Mouse (Mus musculus) limb, embryonic 14.5 days (tissue): Measurements from ENCODE around the gene Tram2. TPM values are rescaled to one million over a fixed set of nuclear protein-coding genes. Genes with fewer than 3 reads are reported as not detected.

Experiments used
- ATAC-seq: fragments of 200-750 bp; cut with Nextera tagmentation; 2 replicates; pipeline ENCODE4 v1.8.0; 2017; ENCODE audit warnings: low read depth, moderate number of reproducible peaks, moderate TSS enrichment; ENCODE audit not compliant: low FRiP score
- DNase-seq: peaks from one replicate; pipeline ENCODE4 v3.0.0-alpha.2; 2015; ENCODE audit warnings: low spot score
- H3K27ac ChIP-seq: fragments of 300-500 bp; sonication (generic); replicated peaks from 2 replicates; pipeline ENCODE4 v1.5.1; 2014; ENCODE audit warnings: low read depth, mild to moderate bottlenecking, low read length, moderate library complexity, mixed read lengths
- H3K27me3 ChIP-seq: fragments of 300-500 bp; sonication (generic); 2 replicates; pipeline ENCODE4 v1.6.1; 2014; ENCODE audit warnings: low read length, mixed read lengths; ENCODE audit not compliant: control insufficient read depth, insufficient read depth
- H3K36me3 ChIP-seq: fragments of 300-500 bp; sonication (generic); 2 replicates; pipeline ENCODE4 v1.6.1; 2014; ENCODE audit warnings: mild to moderate bottlenecking, low read length, moderate library complexity, mixed read lengths; ENCODE audit not compliant: control insufficient read depth, insufficient read depth
- H3K4me1 ChIP-seq: fragments of 300-500 bp; sonication (generic); 2 replicates; pipeline ENCODE4 v1.6.1; 2014; ENCODE audit warnings: antibody characterized with exemption, low read length, mixed read lengths; ENCODE audit not compliant: control insufficient read depth, insufficient read depth
- H3K4me2 ChIP-seq: fragments of 300-500 bp; sonication (generic); replicated peaks from 2 replicates; pipeline ENCODE4 v1.6.1; 2014; ENCODE audit warnings: low read depth, mild to moderate bottlenecking, low read length, moderate library complexity; ENCODE audit not compliant: severe bottlenecking
- H3K4me3 ChIP-seq: fragments of 300-500 bp; sonication (generic); replicated peaks from 2 replicates; pipeline ENCODE4 v1.5.1; 2014; ENCODE audit warnings: low read length
- H3K9ac ChIP-seq: fragments of 300-500 bp; sonication (generic); 2 replicates; pipeline ENCODE4 v1.6.1; 2014; ENCODE audit warnings: mild to moderate bottlenecking, low read depth, low read length, moderate library complexity; ENCODE audit not compliant: severe bottlenecking
- H3K9me3 ChIP-seq: fragments of 300-500 bp; sonication (generic); 2 replicates; pipeline ENCODE4 v1.6.1; 2016; ENCODE audit warnings: low read length; ENCODE audit not compliant: control insufficient read depth
- POLR2A ChIP-seq: fragments of 200-500 bp; IDR thresholded peaks from 2 replicates; pipeline ENCODE4 v1.8.0; 2012; ENCODE audit warnings: inconsistent platforms, mild to moderate bottlenecking, moderate library complexity, borderline replicate concordance; ENCODE audit not compliant: insufficient read depth, insufficient read length; ENCODE audit errors: extremely low read depth
- WGBS: fragments of 180-500 bp; shearing (Covaris S2); extraction: QIAGEN DNeasy Blood & Tissue Kit; methylation state at CpG from one replicate; pipeline ENCODE4 v1.1.7; 2014; 5-methylcytosine and 5-hydroxymethylcytosine counted together
- polyA plus RNA-seq, 2 experiments: library from polyadenylated mRNA; depleted of rRNA in 1 of 2; stranded (reverse) in 1 of 2; unstranded in 1 of 2; fragments of >200 nt; fragmentation: Nextera tagmentation in 1 of 2; extraction: Ambion mirVana in 1 of 2; gene quantifications; 2 replicates each; pipeline versions ENCODE4 v1.2.1 to v1.2.3; 2012 to 2014

Gene Tram2
- polyA plus RNA-seq, 2 experiments: 15.5 to 20.3 TPM

GRCm38 (mm10) chr1:21033065-21033791 is 45.8 kb downstream of the Tram2 start:
- no peak for DNase-seq
- 86% methylated on average over 11 of the region's 11 CpGs for WGBS
- Histone ChIP-seq H3K4me1 (no peaks in the 10 kb centered on the region), H3K27ac (no peak overlapping the region), H3K4me2 (no peak overlapping the region), H3K36me3 (peaks cover 20% of the 10 kb centered on the region; the same call in 1 of the 2 replicates), H3K9me3 (no peaks in the 10 kb centered on the region), H3K4me3 (no peak overlapping the region), H3K27me3 (no peaks in the 10 kb centered on the region), H3K9ac (no peak overlapping the region)
- ATAC-seq: no peak
- TF ChIP-seq POLR2A: no peak

GRCm38 (mm10) chr1:21031650-21032049 is 47.4 kb downstream of the Tram2 start:
- Histone ChIP-seq H3K9me3 (no peaks in the 10 kb centered on the region), H3K36me3 (peaks cover 11% of the 10 kb centered on the region; the same call in 1 of the 2 replicates), H3K9ac (no peak overlapping the region), H3K4me2 (no peak overlapping the region), H3K27ac (no peak overlapping the region), H3K4me3 (no peak overlapping the region), H3K4me1 (no peaks in the 10 kb centered on the region), H3K27me3 (no peaks in the 10 kb centered on the region)
- ATAC-seq: no peak
- TF ChIP-seq POLR2A: no peak
- no peak for DNase-seq
- 90% methylated on average over 2 of the region's 2 CpGs for WGBS

- no peak overlapping the region for H3K4me2 ChIP-seq
- H3K4me3 ChIP-seq: no peak overlapping the region
- no peaks in the 10 kb centered on the region for H3K9me3 ChIP-seq
- H3K27ac ChIP-seq: no peak overlapping the region
- no peak for ATAC-seq
- no peaks in the 10 kb centered on the region for H3K36me3 ChIP-seq
- no peak for DNase-seq
- no peaks in the 10 kb centered on the region for H3K27me3 ChIP-seq
- no peaks in the 10 kb centered on the region for H3K4me1 ChIP-seq
- 94% methylated on average over 4 of the region's 4 CpGs for WGBS
- H3K9ac ChIP-seq: no peak overlapping the region
- TF ChIP-seq POLR2A: no peak
Measured at GRCm38 (mm10) chr1:21029000-21029399, 50.0 kb downstream of the Tram2 start.

- no peak for ATAC-seq
- no peak overlapping the region for H3K4me3 ChIP-seq
- H3K36me3 ChIP-seq: no peaks in the 10 kb centered on the region
- no peaks in the 10 kb centered on the region for H3K9me3 ChIP-seq
- 87% methylated on average over 7 of the region's 7 CpGs for WGBS
- H3K4me2 ChIP-seq: no peak overlapping the region
- H3K4me1 ChIP-seq: no peaks in the 10 kb centered on the region
- no peak overlapping the region for H3K27ac ChIP-seq
- H3K9ac ChIP-seq: no peak overlapping the region
- TF ChIP-seq POLR2A: no peak
- no peaks in the 10 kb centered on the region for H3K27me3 ChIP-seq
- DNase-seq: no peak
Measured at GRCm38 (mm10) chr1:21026534-21026933, 52.5 kb downstream of the Tram2 start.

- no peak overlapping the region for H3K4me3 ChIP-seq
- H3K36me3 ChIP-seq: no peaks in the 10 kb centered on the region
- H3K27me3 ChIP-seq: no peaks in the 10 kb centered on the region
- H3K9me3 ChIP-seq: no peaks in the 10 kb centered on the region
- no peak overlapping the region for H3K27ac ChIP-seq
- no peaks in the 10 kb centered on the region for H3K4me1 ChIP-seq
- TF ChIP-seq POLR2A: no peak
- DNase-seq: no peak
- no peak overlapping the region for H3K4me2 ChIP-seq
- H3K9ac ChIP-seq: no peak overlapping the region
- 83% methylated on average over 5 of the region's 5 CpGs for WGBS
- ATAC-seq: no peak
Measured at GRCm38 (mm10) chr1:21025203-21025602, 53.8 kb downstream of the Tram2 start.

- TF ChIP-seq POLR2A: no peak
Measured at GRCm38 (mm10) chr1:21023101-21023500, 55.9 kb downstream of the Tram2 start.

More at GRCm38 (mm10) chr1:21023101-21023500, 55.9 kb downstream of the Tram2 start:
- Histone ChIP-seq H3K36me3 (no peaks in the 10 kb centered on the region), H3K27me3 (no peaks in the 10 kb centered on the region), H3K9me3 (no peaks in the 10 kb centered on the region), H3K9ac (no peak overlapping the region), H3K27ac (no peak overlapping the region), H3K4me2 (no peak overlapping the region), H3K4me3 (no peak overlapping the region), H3K4me1 (no peaks in the 10 kb centered on the region)
- DNase-seq (no peak), ATAC-seq (no peak)
- 96% methylated on average over 3 of the region's 3 CpGs for WGBS
